Mouse (Mus musculus): ENCODE results near the gene Hadh. TPM values are rescaled to one million over a fixed set of nuclear protein-coding genes. Genes with fewer than 3 reads are reported as not detected.

Hadh gene
- total RNA-seq, 2 experiments from 2014 or later, result 138 to 218 TPM

- DNase-seq, result peak; percentile 69
- Histone ChIP-seq H3K4me3 (no peak overlapping the region), H3K27ac (peak overlapping the region; percentile 72)
- TF ChIP-seq CTCF (IDR thresholded peaks at IDR 0.05), result peak; percentile 81
- intact Hi-C loops (cut with DNase I), result no loop called here
Observed at GRCm38 (mm10) chr3:131245766-131246578, 25.9 kb downstream of the Hadh start.

- intact Hi-C loops (cut with DNase I), result loop anchor here (1.0 to 5.0 kb wide), 4 partner anchors 351 to 523 kb away; no protein-coding TSS in a partner anchor
- Histone ChIP-seq H3K4me3 (no peak overlapping the region), H3K27ac (no peak overlapping the region)
- peak; percentile 74 for TF ChIP-seq CTCF (IDR thresholded peaks at IDR 0.05)
- DNase-seq, result peak; percentile 80
Observed at GRCm38 (mm10) chr3:131237785-131238633, 33.9 kb downstream of the Hadh start.

GRCm38 (mm10) chr3:131237061-131237460, 34.8 kb downstream of the Hadh start:
- intact Hi-C loops (cut with DNase I), result loop anchor here (1.0 to 5.0 kb wide), 3 partner anchors 350 to 522 kb away; no protein-coding TSS in a partner anchor
- DNase-seq, result no peak
- H3K27ac ChIP-seq, result no peak overlapping the region
- H3K4me3 ChIP-seq, result no peak overlapping the region
- no peak for TF ChIP-seq CTCF (IDR thresholded peaks at IDR 0.05)

GRCm38 (mm10) chr3:131228083-131228482, 43.8 kb downstream of the Hadh start:
- intact Hi-C loops (cut with DNase I), result no loop called here
- TF ChIP-seq CTCF (IDR thresholded peaks at IDR 0.05), result peak; percentile 44
- Histone ChIP-seq H3K27ac (no peak overlapping the region), H3K4me3 (no peak overlapping the region)
- DNase-seq, result no peak

- no peak for TF ChIP-seq CTCF (IDR thresholded peaks at IDR 0.05)
- Histone ChIP-seq H3K27ac (no peak overlapping the region), H3K4me3 (no peak overlapping the region)
- no peak for DNase-seq
- intact Hi-C loops (cut with DNase I), result no loop called here
Observed at GRCm38 (mm10) chr3:131218636-131219390, 53.1 kb downstream of the Hadh start.

GRCm38 (mm10) chr3:131214841-131215240, 57.1 kb downstream of the Hadh start:
- peak; percentile 66 for DNase-seq
- peak; percentile 77 for TF ChIP-seq CTCF (IDR thresholded peaks at IDR 0.05)
- H3K27ac ChIP-seq, result no peak overlapping the region
- intact Hi-C loops (cut with DNase I), result no loop called here
- H3K4me3 ChIP-seq, result no peak overlapping the region

- no peak for TF ChIP-seq CTCF (IDR thresholded peaks at IDR 0.05)
- intact Hi-C loops (cut with DNase I), result no loop called here
Observed at GRCm38 (mm10) chr3:131214060-131214658, 57.7 kb downstream of the Hadh start.

GRCm38 (mm10) chr3:131212200-131212599, 59.7 kb downstream of the Hadh start:
- TF ChIP-seq CTCF (IDR thresholded peaks at IDR 0.05), result peak; percentile 19; the same call in 1 of the 2 replicates
- intact Hi-C loops (cut with DNase I), result no loop called here
- Histone ChIP-seq H3K27ac (no peak overlapping the region), H3K4me3 (no peak overlapping the region)
- no peak for DNase-seq

More at GRCm38 (mm10) chr3:131214060-131214658, 57.7 kb downstream of the Hadh start:
- Histone ChIP-seq H3K4me3 (no peak overlapping the region), H3K27ac (no peak overlapping the region)
- no peak for DNase-seq

GRCm38 (mm10) chr3:131208265-131208891, 63.5 kb downstream of the Hadh start:
- TF ChIP-seq CTCF (IDR thresholded peaks at IDR 0.05), result no peak
- H3K27ac ChIP-seq, result no peak overlapping the region
- H3K4me3 ChIP-seq, result no peak overlapping the region
- DNase-seq, result no peak
- intact Hi-C loops (cut with DNase I), result no loop called here

- intact Hi-C loops (cut with DNase I), result no loop called here
- no peak for DNase-seq
- Histone ChIP-seq H3K27ac (no peak overlapping the region), H3K4me3 (no peak overlapping the region)
- no peak for TF ChIP-seq CTCF (IDR thresholded peaks at IDR 0.05)
Observed at GRCm38 (mm10) chr3:131207846-131208245, 64.1 kb downstream of the Hadh start.

GRCm38 (mm10) chr3:131202311-131202710, 69.6 kb downstream of the Hadh start:
- Histone ChIP-seq H3K27ac (no peak overlapping the region; the same call in 1 of the 2 replicates), H3K4me3 (no peak overlapping the region)
- intact Hi-C loops (cut with DNase I), result no loop called here
- no peak for DNase-seq
- TF ChIP-seq CTCF (IDR thresholded peaks at IDR 0.05), result no peak
